Mouse (Mus musculus): ENCODE measurements around the gene Fgf15.

GRCm38 (mm10) chr7:144862126-144862525 lies 34.2 kb upstream of the Fgf15 start:
- TF ChIP-seq CTCF (IDR thresholded peaks at IDR 0.05; ENCODE audit: borderline replicate concordance, insufficient read depth, low read depth, low read length) (no peak), POLR2A (IDR thresholded peaks at IDR 0.05; ENCODE audit: borderline replicate concordance, insufficient read depth, low read length) (no peak)

All from cerebellum, adult 2 months (tissue).